Mouse (Mus musculus): ENCODE data around the gene Runx1.

The Runx1 gene

DNA sequence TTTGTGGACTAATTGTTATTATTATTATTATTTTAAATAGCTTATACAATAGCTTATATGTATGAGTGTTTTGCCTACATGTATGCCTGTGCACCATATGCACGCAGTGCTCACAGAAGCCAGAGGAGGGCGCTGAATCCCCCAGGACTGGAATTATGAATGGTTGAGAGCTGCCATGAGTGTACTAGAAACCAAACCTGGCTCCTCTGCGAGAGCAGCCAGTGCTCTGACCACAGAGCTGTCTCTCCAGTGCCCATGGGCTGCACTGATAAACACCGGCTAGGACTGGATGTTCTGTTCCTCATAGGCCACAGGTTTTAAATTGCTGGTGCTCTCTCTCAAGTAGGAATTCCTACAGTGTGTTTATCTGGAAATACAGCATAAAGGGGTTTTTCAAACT, 117.2 kb downstream of the Runx1 start:
- in situ Hi-C loops (cut with MboI, MseI) = no loop called here

DNA sequence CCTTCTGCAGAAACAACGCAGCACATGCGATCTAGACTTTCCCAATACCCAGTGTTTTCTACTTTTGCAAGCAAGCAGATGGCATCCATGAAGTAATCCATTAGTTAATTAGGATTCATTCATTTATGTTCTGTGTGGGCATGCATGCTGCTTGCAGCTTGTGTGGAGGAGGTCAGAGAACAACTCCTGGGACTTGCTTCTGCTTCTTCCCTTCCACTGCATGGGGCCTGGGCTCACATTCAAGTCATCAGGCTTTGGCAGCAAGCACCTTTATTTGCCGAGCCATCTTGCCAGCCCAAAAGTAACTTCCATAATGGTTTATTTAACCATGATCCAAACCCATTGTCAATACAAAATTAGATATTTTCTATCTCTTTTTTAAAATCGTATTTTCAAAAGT, 118.2 kb downstream of the Runx1 start:
- in situ Hi-C loops (cut with MboI, MseI) = no loop called here

DNA sequence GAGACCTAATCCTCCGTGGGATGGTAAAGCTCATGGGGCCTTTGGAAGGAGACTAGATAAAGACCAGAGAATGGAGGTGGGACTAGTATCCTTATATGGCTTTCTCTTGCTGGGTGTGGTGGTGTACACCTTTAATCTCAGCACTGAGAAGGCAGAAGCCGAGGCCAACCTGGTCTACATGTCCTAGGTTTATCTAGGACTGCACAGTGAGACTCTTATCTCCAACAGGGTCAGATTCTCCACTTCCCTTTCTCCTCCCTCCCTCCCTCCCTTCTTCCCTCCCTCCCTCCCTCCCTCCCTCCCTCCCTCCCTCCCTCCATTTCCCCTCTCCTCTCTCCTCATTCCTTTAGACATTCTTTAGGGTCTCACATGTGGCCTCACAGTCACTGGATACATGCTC, 118.8 kb downstream of the Runx1 start:
- in situ Hi-C loops (cut with MboI, MseI) = no loop called here

DNA sequence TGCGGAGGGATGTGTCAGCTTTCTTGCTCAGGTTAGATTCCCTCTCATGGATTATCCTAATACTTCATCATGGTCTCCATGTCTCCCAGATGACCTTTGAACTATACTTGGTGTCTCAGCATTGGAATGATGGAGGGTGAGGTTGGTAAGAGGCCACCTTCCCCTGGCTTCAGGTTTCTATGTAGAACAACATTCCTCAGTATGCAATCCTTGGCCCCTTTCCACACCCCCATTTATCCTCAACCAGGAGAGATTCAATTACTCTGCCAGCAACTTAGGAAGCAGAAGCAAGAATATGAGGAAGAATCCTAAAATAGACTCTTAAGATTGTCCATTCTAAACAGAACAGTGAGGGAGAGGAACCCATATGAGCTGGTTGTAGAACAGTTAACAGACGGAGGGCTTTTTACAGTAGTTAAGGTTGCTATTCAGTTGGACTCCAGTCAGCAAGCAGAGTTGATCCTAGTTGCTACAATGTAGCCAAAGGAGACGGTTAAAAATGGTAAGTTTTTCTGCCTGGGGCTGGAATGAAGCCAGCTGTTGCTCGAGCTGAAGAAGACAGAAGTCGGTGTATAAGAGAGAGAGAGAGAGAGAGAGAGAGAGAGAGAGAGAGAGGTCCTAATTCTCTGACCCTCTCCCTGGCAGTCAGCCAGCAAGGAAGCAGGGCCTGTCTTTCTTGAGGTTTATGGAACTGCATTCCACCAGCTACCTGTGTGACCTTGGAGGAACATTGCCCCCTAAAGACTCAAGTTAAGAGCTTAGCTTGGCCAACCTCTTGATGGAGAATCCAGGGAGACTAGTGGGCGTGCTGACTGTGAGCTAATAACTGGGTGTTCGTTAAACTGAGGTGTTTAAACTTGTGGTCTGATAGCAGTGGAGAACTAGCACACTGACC, 120.1 kb downstream of the Runx1 start:
- in situ Hi-C loops (cut with MboI, MseI) = no loop called here

DNA sequence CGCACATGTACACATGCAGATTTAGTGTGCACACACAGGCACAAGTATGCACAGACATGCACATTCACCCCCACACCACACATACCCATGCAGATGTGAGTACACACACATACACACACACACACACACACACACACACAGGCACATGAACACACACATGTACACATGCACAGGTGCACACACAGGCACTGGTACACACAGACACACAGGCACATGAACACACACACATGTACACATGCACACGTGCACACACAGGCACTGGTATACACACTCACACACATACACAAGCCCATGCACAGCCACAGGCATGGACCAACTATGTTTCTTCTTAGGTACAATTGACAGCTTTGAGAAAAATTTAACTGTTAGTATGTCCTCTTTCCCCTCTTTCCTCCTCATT, 122.1 kb downstream of the Runx1 start:
- in situ Hi-C loops (cut with MboI, MseI) = loop anchor here in 1 of 2 experiments (5.0 kb wide), 1 partner anchor 43 kb away; no protein-coding TSS in a partner anchor

DNA sequence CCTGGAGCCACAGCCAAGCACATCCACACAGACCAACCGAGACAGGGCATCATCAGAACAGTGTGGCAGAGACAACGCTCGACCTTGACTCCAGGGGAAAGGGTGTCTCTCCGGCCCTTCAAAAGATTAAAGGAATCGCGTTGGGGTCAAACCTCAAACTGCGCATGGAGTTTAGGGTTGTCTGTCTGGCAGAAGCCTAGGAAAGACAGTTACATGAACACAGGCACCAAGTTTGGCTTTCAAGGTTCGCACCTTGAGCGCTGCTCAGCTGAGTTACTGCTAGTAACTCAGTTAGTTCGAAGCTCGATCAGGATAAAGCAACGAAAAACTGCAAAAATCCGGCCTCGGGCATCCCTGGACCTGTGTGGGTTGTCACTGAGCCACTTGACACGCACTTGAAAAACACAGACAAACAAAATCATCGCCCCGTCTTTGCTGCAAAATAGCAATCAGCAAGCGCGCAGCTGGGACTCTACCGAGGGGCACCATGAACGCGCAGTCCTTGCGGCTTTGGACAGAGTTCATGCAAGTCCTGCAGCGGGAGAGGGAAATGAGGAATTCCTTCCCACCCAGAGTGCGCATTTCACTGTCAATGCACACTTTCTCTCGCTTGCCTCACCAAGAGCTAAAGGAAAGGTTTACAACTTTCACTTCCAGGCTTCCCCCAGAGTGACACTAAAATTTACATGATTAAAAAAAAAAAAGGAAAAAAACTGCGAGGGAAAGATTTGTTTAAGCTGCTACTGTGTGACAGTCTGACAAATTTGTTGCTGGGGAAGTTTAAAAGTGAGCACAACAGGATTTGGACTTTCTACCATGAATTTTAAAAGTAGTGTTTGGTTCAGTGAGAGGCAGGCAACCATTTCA, 126.2 kb downstream of the Runx1 start:
- in situ Hi-C loops (cut with MboI, MseI) = loop anchor here (5.0 to 10.0 kb wide), 8 partner anchors 48 to 875 kb away; no protein-coding TSS in a partner anchor

DNA sequence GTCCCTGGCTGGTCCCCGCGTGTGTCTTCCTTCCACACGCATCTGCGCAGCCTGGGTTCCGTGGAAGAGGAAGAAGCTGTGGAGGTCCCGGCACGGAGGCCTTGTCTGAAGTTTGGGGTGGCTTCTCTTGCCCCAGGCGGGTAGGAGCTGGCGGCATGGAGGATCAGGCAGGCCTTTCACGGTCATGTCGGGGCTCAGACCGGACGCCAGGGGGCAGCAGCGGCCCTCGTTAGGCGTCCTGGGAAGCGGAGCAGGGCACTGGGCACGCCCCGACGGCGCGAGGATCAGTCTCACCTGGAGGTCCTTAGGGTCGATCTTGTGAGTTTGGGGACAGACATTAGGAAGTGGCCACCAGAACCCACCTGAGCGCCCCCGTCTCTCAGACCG, 127.3 kb downstream of the Runx1 start:
- in situ Hi-C loops (cut with MboI, MseI) = loop anchor here (5.0 to 10.0 kb wide), 7 partner anchors 69 to 876 kb away; no protein-coding TSS in a partner anchor

DNA sequence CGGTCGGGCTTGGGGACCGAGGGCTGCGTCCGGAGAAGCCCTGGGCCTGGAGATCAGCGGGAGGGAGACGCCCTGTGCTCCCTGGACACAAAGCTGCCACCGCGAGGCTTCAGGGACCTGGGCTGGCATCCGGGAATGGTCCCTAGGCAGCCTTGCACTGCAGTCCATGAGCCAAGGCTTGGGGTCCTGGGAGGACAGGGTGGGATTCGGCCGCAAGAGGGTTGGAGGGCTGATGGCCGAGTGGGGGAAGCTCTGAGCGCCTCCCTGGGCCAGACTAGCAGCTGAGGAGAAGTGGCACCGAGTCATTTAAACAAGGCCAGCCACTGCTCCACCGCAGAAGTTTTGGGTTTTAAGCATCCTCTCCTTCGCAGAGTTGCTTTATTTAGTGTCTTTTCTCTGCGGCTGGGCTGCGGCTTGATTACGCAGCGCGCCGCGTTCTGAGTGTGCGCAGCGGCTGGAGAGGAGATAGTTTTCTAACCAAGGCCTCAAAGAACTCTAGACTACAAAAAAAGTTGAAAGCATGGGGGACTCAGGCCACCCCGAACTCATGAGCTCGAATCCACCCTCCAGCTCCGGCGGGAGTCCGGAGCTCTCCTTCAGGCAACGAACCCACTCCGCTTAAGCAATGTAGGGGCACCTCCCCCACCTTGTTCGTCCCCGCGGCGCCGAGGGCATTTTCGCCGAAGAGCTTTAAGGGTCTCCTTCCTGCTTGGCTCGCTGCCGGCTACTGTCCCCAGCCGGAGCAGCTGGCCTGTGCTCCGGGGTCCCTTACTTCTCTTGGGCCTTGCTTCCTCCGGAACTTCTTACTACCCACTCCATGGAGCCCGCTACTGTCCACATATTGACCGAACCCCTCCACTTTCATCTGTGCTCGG, 128.0 kb downstream of the Runx1 start:
- in situ Hi-C loops (cut with MboI, MseI) = loop anchor here (5.0 to 10.0 kb wide), 7 partner anchors 69 to 877 kb away; no protein-coding TSS in a partner anchor

DNA sequence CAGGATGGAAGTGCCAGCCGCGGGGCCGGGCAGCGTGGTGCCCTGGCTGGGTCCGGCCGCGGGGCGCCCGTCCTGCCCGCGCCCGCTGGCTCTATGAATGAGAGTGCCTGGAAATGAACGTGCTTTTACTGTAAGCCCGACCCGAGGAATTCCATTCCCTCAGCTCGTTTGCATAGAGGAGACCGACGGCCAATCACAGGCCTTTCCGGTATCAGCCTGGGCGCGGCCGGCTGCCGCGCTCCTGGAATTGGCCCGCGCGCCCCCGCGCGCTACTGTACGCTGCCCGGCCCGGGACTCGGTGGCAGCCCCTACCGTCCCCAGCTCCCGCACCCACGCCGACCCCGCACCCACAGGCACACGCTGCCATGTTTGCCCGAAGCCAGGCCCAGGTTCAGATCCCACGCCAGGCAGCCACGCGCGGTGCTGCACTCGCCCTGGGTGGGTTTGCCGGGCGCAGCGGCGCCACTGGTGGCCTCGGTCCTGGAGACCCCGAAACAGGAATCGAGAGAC, 128.7 kb downstream of the Runx1 start:
- in situ Hi-C loops (cut with MboI, MseI) = loop anchor here (5.0 to 10.0 kb wide), 7 partner anchors 70 to 878 kb away; no protein-coding TSS in a partner anchor

DNA sequence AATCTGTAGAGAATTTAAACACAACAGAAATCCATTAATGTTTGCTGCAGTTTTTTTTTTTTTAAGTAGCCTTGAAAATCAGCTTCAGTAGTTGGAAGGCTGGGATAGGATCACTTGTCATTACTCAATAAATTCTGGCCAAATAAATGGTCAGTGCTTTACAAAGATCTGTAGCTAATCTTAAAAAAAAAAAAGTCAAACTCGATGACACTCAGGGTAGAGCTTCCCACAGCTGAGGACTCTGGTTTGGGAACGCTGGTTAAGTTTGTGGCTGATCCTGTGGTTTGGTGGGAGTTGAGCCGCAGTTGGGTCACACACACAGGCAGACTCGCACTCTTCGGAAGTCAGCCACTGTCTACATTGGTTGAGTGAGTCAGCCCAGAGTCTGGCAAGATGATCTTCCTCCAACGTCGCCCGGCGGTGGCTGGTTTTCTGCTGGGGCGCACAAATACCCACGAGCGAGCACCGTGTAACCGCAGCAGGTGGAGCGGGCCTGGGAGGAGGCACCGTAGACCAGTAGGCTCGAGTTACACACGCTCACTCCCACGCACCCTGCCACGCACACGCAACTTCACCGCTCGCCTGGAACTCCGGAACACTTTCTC, 129.4 kb downstream of the Runx1 start:
- in situ Hi-C loops (cut with MboI, MseI) = loop anchor here (5.0 to 10.0 kb wide), 7 partner anchors 71 to 878 kb away; no protein-coding TSS in a partner anchor

DNA sequence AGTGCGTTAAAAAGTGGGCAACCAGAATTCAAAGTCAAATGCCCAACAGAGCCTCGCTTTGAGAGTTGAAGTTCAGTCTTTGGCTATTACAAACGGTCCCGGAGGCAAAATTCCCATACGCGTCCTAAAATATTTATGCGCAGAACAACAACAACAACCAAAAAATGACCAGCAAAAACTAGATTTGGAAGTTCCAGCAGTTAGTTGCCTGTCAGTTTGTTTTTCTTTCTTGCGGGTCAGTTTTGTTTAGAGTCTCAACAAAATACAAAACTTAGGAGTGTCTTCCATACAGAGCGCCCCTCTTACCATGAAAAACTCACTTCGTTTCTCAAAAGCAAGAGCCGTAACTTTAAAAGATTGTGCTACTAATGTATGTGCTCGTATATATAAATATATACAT, 130.0 kb downstream of the Runx1 start:
- in situ Hi-C loops (cut with MboI, MseI) = loop anchor here (5.0 to 10.0 kb wide), 7 partner anchors 71 to 879 kb away; no protein-coding TSS in a partner anchor

DNA sequence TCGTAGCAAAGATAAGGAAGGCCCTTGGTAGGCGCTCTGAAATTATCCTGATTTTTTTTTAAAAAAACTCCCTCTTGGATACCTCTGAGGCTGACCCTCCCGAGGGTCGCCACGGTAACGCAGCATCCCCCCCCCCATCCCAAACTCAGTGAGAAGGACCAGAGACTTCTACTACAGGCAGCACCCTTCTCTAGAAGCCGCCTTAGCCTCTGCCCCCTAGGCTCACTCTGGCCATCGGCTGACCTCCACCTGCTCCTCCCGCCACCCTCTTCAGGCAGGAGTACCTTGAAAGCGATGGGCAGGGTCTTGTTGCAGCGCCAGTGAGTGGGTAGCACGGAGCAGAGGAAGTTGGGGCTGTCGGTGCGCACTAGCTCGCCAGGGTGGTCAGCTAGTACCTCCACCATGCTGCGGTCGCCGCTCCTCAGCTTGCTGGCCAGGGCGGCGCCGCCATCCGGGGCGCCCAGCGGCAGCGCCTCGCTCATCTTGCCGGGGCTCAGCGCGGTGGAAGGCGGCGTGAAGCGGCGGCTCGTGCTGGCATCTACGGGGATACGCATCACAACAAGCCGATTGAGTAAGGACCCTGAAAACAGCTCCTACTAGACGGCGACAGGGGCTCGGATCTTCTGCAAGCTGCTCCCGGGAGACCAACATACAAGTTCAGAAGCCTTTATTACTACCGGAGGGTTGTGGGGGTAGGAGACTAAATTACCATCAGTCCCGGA, 130.6 kb downstream of the Runx1 start:
- in situ Hi-C loops (cut with MboI, MseI) = loop anchor here (5.0 to 10.0 kb wide), 7 partner anchors 72 to 879 kb away; no protein-coding TSS in a partner anchor

DNA sequence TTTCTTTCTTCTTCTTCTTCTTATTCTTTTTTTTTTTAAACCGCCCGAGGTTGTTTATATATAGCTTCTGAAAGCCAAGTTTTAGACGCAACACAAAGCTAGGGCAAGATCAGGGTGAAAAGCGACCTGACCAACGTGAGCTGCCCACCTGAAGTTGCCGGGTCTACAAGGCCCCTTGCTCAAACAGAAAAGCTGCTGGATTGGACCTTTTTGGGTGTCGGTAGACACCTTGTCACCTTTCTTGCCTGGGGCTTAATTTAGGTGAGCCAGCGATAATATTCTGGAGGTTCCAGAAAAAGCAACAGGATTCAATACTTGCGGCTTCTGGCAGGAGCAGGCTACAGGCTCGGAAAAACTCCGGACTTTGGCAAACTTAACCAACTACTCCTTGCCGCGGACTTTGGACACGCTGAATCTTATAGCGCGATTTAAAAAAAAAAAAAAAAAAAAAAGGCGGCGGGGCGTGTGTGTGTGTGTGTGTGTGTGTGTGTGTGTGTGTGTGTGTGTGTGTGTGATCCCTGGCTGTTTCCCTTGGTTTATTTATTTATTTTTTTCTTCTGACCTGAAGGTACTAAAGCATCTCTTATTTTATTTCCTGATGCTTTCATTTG, 131.3 kb downstream of the Runx1 start:
- in situ Hi-C loops (cut with MboI, MseI) = loop anchor here (5.0 to 10.0 kb wide), 7 partner anchors 73 to 880 kb away; no protein-coding TSS in a partner anchor

DNA sequence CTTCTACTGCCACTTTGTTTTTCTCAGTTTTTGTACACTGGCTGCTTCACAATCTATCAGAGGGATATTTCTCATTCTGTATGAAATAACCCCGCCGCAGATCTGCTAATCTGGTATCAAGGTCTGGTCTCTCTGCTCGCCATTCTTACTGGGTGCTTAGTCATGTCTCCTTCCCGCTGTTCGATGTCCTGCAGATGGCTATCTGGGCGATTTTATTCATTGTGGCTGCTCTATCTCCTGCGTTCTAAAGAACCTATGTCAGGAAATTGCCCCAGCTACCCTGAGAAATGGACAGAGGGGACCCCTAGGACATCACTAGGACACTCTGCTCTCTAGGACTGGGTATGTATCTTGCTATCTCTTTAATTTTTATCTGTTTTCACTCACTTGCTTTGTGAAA, 135.2 kb downstream of the Runx1 start:
- in situ Hi-C loops (cut with MboI, MseI) = loop anchor here in 1 of 2 experiments (10.0 kb wide), 2 partner anchors 764 to 884 kb away; no protein-coding TSS in a partner anchor

DNA sequence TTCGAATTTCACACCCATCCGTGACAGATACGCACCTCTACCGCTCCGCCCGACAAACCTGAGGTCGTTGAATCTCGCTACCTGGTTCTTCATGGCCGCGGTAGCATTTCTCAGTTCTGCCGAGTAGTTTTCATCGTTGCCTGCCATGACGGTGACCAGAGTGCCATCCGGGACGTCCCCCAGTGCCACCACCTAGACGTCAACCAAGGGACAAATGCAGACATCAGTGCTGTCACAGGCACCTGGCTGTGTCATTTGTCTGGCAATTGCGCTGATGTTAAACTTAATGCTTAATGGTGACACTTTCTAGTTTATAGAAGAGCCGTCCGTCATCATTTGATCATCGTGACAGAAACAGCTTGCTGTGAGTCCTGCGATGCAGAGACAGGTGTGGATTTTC, 137.0 kb downstream of the Runx1 start:
- in situ Hi-C loops (cut with MboI, MseI) = loop anchor here (5.0 kb wide), 2 partner anchors 52 to 603 kb away; no protein-coding TSS in a partner anchor

DNA sequence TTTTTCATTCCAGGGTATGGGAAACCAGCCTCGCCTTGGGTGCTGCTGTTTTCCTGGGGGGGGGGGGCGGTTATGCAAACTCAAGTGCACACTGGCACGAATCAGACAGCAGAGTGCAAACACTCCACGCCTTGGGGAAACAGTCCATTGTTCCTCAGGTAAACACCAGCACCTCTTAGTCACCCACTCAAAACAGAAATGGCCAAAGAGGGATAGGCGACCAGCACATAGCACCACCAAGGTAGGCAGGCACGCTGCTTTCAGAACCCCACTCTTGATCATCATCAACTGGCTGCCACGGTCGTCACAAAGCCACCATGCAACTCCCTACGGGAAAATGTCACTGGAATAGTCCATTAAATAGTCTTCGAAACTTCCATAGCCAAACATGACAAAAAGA, 139.0 kb downstream of the Runx1 start:
- in situ Hi-C loops (cut with MboI, MseI) = loop anchor here (5.0 kb wide), 2 partner anchors 50 to 605 kb away; no protein-coding TSS in a partner anchor

DNA sequence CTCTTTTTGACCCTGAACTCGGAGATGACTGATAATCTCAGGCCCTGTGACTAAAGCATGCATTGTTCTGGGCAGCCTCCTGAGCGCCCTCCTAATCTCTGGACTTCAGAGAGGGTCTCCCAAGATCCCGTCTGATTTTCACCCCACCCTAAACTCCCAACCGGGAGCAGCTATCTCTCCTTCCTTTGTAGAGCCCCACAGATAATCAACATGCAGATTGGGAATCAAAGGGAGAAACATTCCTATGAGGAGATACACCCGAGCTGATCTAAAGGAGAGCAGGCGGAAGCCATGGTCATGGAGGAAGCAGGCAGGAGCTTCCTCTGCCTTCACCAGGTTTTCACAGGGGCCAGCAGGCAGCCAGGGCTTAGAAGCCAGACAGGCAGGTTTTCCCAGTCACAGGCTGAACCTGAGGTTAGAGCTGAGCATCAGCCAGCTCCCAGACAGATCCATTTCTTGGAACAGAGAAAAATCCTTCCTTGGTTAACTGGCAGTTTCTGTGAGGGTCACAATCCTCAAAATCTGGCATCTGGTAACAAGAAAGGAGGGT, 140.1 kb downstream of the Runx1 start:
- in situ Hi-C loops (cut with MboI, MseI) = loop anchor here (5.0 kb wide), 2 partner anchors 49 to 606 kb away; no protein-coding TSS in a partner anchor
